Mouse (Mus musculus) hindbrain, embryonic 12.5 days (tissue): Measurements from ENCODE around the gene Klhl33. TPM values are rescaled to one million over a fixed set of nuclear protein-coding genes. Genes with fewer than 3 reads are reported as not detected.
"Not testable (repeated sequence)": the region's sequence is repeated elsewhere in the genome, so short reads cannot be mapped to it uniquely, and the experiment has no call there.

ENCODE experiments used
- ATAC-seq: fragments of 200-750 bp; cut with Nextera tagmentation; 2 replicates; pipeline ENCODE4 v1.8.0; 2017; ENCODE audit warnings: moderate TSS enrichment; ENCODE audit not compliant: low FRiP score
- H3K27ac ChIP-seq: fragments of 300-500 bp; sonication (generic); 2 replicates; pipeline ENCODE4 v1.5.1; 2016; ENCODE audit warnings: mild to moderate bottlenecking
- H3K27me3 ChIP-seq: fragments of 300-500 bp; sonication (generic); 2 replicates; pipeline ENCODE4 v1.6.1; 2016; ENCODE audit warnings: mild to moderate bottlenecking
- H3K36me3 ChIP-seq: fragments of 300-500 bp; sonication (generic); 2 replicates; pipeline ENCODE4 v1.6.1; 2016; ENCODE audit warnings: mild to moderate bottlenecking
- H3K4me1 ChIP-seq: fragments of 300-500 bp; sonication (generic); 2 replicates; pipeline ENCODE4 v1.6.1; 2016
- H3K4me2 ChIP-seq: fragments of 300-500 bp; sonication (generic); replicated peaks from 2 replicates; pipeline ENCODE4 v1.6.1; 2016; ENCODE audit warnings: mild to moderate bottlenecking
- H3K4me3 ChIP-seq: fragments of 300-500 bp; sonication (generic); 2 replicates; pipeline ENCODE4 v1.5.1; 2016; ENCODE audit warnings: mild to moderate bottlenecking
- H3K9ac ChIP-seq: fragments of 300-500 bp; sonication (generic); 2 replicates; pipeline ENCODE4 v1.6.1; 2016; ENCODE audit warnings: mild to moderate bottlenecking, moderate library complexity
- H3K9me3 ChIP-seq: fragments of 300-500 bp; sonication (generic); replicated peaks from 2 replicates; pipeline ENCODE4 v1.6.1; 2016; ENCODE audit warnings: mild to moderate bottlenecking
- WGBS: fragments of 180-500 bp; shearing (Covaris S2); methylation state at CpG from one replicate; pipeline ENCODE4 v1.1.7; 2016; 5-methylcytosine and 5-hydroxymethylcytosine counted together
- polyA plus RNA-seq: library from polyadenylated mRNA; unstranded; fragments of >200 nt; fragmentation: Nextera tagmentation; extraction: Ambion mirVana; gene quantifications from 2 replicates; pipeline ENCODE4 v1.2.1, GENCODE M21; 2016

Gene Klhl33
- polyA plus RNA-seq, 1 experiment from 2014 or later, result 0.39 TPM

- 8% methylated on average over 32 of the region's 32 CpGs for WGBS
- Histone ChIP-seq H3K9me3 (no peaks in the 10 kb centered on the region), H3K4me1 (peaks cover 4% of the 10 kb centered on the region; the same call in 1 of the 2 replicates), H3K27me3 (no peaks in the 10 kb centered on the region), H3K9ac (peak within 1 kb of the TSS; percentile 62), H3K36me3 (no peaks in the 10 kb centered on the region), H3K4me3 (peak within 1 kb of the TSS; percentile 51), H3K4me2 (peak within 1 kb of the TSS; percentile 68), H3K27ac (peak within 1 kb of the TSS; percentile 76)
- ATAC-seq, result peak; percentile 88
Measured at GRCm38 (mm10) chr14:50869889-50870804, 27.2 kb downstream of the Klhl33 start, which contains the start of gene Tep1. Tep1 (minus strand) TSS chr14:50870560.

GRCm38 (mm10) chr14:50868656-50869055, 28.7 kb downstream of the Klhl33 start:
- H3K4me2 ChIP-seq, result no peak overlapping the region
- WGBS, result 89% methylated on average over 5 of the region's 5 CpGs
- no peak for ATAC-seq

GRCm38 (mm10) chr14:50868211-50868610, 29.1 kb downstream of the Klhl33 start:
- H3K9me3 ChIP-seq, result no peaks in the 10 kb centered on the region
- H3K36me3 ChIP-seq, result no peaks in the 10 kb centered on the region
- H3K4me1 ChIP-seq, result peaks cover 4% of the 10 kb centered on the region; the same call in 1 of the 2 replicates
- ATAC-seq, result no peak
- H3K27ac ChIP-seq, result no peak overlapping the region
- H3K4me2 ChIP-seq, result no peak overlapping the region
- no peaks in the 10 kb centered on the region for H3K27me3 ChIP-seq
- no peak overlapping the region for H3K4me3 ChIP-seq
- 81% methylated on average over 4 of the region's 4 CpGs for WGBS
- no peak overlapping the region for H3K9ac ChIP-seq

More at GRCm38 (mm10) chr14:50868656-50869055, 28.7 kb downstream of the Klhl33 start:
- Histone ChIP-seq H3K36me3 (no peaks in the 10 kb centered on the region), H3K4me1 (peaks cover 4% of the 10 kb centered on the region; the same call in 1 of the 2 replicates), H3K4me3 (no peak overlapping the region), H3K9me3 (no peaks in the 10 kb centered on the region), H3K27ac (no peak overlapping the region), H3K9ac (no peak overlapping the region), H3K27me3 (no peaks in the 10 kb centered on the region)

GRCm38 (mm10) chr14:50866966-50867365, 30.3 kb downstream of the Klhl33 start:
- 95% methylated on average over 3 of the region's 3 CpGs for WGBS
- Histone ChIP-seq H3K36me3 (no peaks in the 10 kb centered on the region), H3K27ac (no peak overlapping the region), H3K4me3 (no peak overlapping the region), H3K9ac (no peak overlapping the region), H3K9me3 (no peaks in the 10 kb centered on the region), H3K27me3 (no peaks in the 10 kb centered on the region), H3K4me2 (no peak overlapping the region), H3K4me1 (peaks cover 4% of the 10 kb centered on the region; the same call in 1 of the 2 replicates)
- ATAC-seq, result no peak

GRCm38 (mm10) chr14:50865005-50865404, 32.3 kb downstream of the Klhl33 start:
- H3K9ac ChIP-seq, H3K9me3 ChIP-seq, ATAC-seq, H3K4me3 ChIP-seq, H3K27ac ChIP-seq, H3K36me3 ChIP-seq, H3K4me2 ChIP-seq, H3K4me1 ChIP-seq, H3K27me3 ChIP-seq: not testable (repeated sequence)

- Histone ChIP-seq H3K9ac (no peak overlapping the region), H3K4me2 (no peak overlapping the region), H3K27ac (no peak overlapping the region), H3K4me1 (no peaks in the 10 kb centered on the region), H3K4me3 (no peak overlapping the region), H3K27me3 (no peaks in the 10 kb centered on the region), H3K36me3 (peaks cover 7% of the 10 kb centered on the region; the same call in 1 of the 2 replicates), H3K9me3 (no peaks in the 10 kb centered on the region)
- no peak for ATAC-seq
- whole genome bisulfite sequencing, result 91% methylated on average over 10 of the region's 10 CpGs
Measured at GRCm38 (mm10) chr14:50862641-50863040, 34.7 kb downstream of the Klhl33 start.

GRCm38 (mm10) chr14:50855788-50856187, 41.5 kb downstream of the Klhl33 start:
- no peak for ATAC-seq
- H3K4me3 ChIP-seq, result no peak overlapping the region
- 92% methylated on average over 5 of the region's 5 CpGs for WGBS
- no peak overlapping the region for H3K27ac ChIP-seq
- H3K4me2 ChIP-seq, result no peak overlapping the region
- no peaks in the 10 kb centered on the region for H3K27me3 ChIP-seq
- no peaks in the 10 kb centered on the region for H3K4me1 ChIP-seq
- H3K9ac ChIP-seq, result no peak overlapping the region
- H3K9me3 ChIP-seq, result no peaks in the 10 kb centered on the region
- peaks cover 7% of the 10 kb centered on the region; the same call in 1 of the 2 replicates for H3K36me3 ChIP-seq

Other genes with a start within 250 kb of the Klhl33 start
- not detected in 2 replicates for gene Olfr747, start 204.3 kb downstream of the Klhl33 start, polyA plus RNA-seq
- not detected in 2 replicates for gene Olfr748, start 190.1 kb downstream of the Klhl33 start, polyA plus RNA-seq
- not detected in 2 replicates for gene Olfr749, start 152.4 kb downstream of the Klhl33 start, polyA plus RNA-seq
- gene Ttc5, start 112.0 kb downstream of the Klhl33 start, polyA plus RNA-seq, result 97.7 and 105 TPM in 2 replicates
- gene Ccnb1ip1, start 89.8 kb downstream of the Klhl33 start, polyA plus RNA-seq, result 0.46 TPM in 1 of 2 replicates, not detected in the other
- 50.8 and 50.9 TPM in 2 replicates for gene Parp2, start 89.7 kb downstream of the Klhl33 start, polyA plus RNA-seq
- gene Tep1, start 26.9 kb downstream of the Klhl33 start, polyA plus RNA-seq, result 6.3 and 6.7 TPM in 2 replicates
- 108 and 122 TPM in 2 replicates for gene Osgep, start 27.4 kb upstream of the Klhl33 start, polyA plus RNA-seq
- 246 and 257 TPM in 2 replicates for gene Apex1, start 27.5 kb upstream of the Klhl33 start, polyA plus RNA-seq
- 71.8 and 79.8 TPM in 2 replicates for gene Pip4p1, start 33.3 kb upstream of the Klhl33 start, polyA plus RNA-seq
- gene Pnp, start 33.6 kb upstream of the Klhl33 start, polyA plus RNA-seq, result 38.2 and 39.5 TPM in 2 replicates
- not detected in 2 replicates for gene Gm49342, start 47.0 kb upstream of the Klhl33 start, polyA plus RNA-seq
- 0.50 and 0.59 TPM in 2 replicates for gene Pnp2, start 58.5 kb upstream of the Klhl33 start, polyA plus RNA-seq
- not detected in 2 replicates for gene Rnase10, start 110.2 kb upstream of the Klhl33 start, polyA plus RNA-seq
- not detected in 2 replicates for gene Rnase9, start 144.4 kb upstream of the Klhl33 start, polyA plus RNA-seq
- gene Rnase11, start 152.7 kb upstream of the Klhl33 start, polyA plus RNA-seq, result not detected in 2 replicates
- not detected in 2 replicates for gene Rnase12, start 160.2 kb upstream of the Klhl33 start, polyA plus RNA-seq
- not detected in 2 replicates for gene Olfr750, start 176.9 kb upstream of the Klhl33 start, polyA plus RNA-seq
- gene Rnase4, start 193.6 kb upstream of the Klhl33 start, polyA plus RNA-seq, result 17.8 and 18.7 TPM in 2 replicates
- gene Ang, start 193.6 kb upstream of the Klhl33 start, polyA plus RNA-seq, result 3.7 and 4.4 TPM in 2 replicates
- not detected in 2 replicates for gene Eddm3b, start 216.9 kb upstream of the Klhl33 start, polyA plus RNA-seq
- 0.46 TPM in 1 of 2 replicates, not detected in the other for gene Rnase6, start 226.4 kb upstream of the Klhl33 start, polyA plus RNA-seq
- 0.72 TPM in 1 of 2 replicates, not detected in the other for gene Rnase1, start 249.3 kb upstream of the Klhl33 start, polyA plus RNA-seq